Mouse (Mus musculus): ENCODE measurements around the gene Zfp420. TPM values are rescaled to one million over a fixed set of nuclear protein-coding genes. Genes with fewer than 3 reads are reported as not detected.
A peak's percentile ranks its signal among the peaks of the same experiment; 100 is the strongest.
"Not testable (repeated sequence)": the region's sequence is repeated elsewhere in the genome, so short reads cannot be mapped to it uniquely, and the experiment has no call there.

The Zfp420 gene
- polyA plus RNA-seq, 1 experiment from 2014 or later: 5.5 TPM

DNA sequence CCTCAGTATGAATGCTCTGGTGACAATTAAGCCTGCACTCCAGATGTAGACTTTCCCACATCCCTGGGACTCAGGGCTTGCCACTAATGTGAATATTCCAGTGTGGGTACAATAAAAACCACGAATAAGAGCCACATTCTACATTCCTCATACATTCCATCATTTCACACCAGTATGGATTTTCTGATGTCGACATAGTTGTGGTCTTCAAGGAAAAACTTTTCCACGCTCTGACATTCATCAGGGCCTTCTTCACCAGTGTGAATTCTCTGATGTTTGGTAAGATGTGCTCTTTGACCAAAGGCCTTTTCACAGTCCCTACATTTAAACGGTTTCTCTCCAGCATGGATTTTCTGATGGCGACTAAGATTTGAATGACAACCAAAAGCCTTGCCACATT lies 15.2 kb upstream of the Zfp420 start:
- no peak overlapping the region for H3K4me2 ChIP-seq (ENCODE audit: low read length)
- H3K27me3 ChIP-seq (ENCODE audit: insufficient read depth, low read length): no peaks in the 10 kb centered on the region
- H3K9ac ChIP-seq (ENCODE audit: low read depth, low read length): no peak overlapping the region
- H3K27ac ChIP-seq: no peak overlapping the region
- WGBS: 96% methylated on average over 5 of the region's 5 CpGs
- no peak for TF ChIP-seq CTCF (IDR thresholded peaks at IDR 0.05; ENCODE audit: low read depth)
- H3K36me3 ChIP-seq (ENCODE audit: insufficient read depth, low read length): peaks cover 16% of the 10 kb centered on the region
- no peak for ATAC-seq (replicated peaks; ENCODE audit: low FRiP score, low read depth)
- H3K4me3 ChIP-seq (replicated peaks; ENCODE audit: low read depth, low read length): no peak overlapping the region
- no peaks in the 10 kb centered on the region for H3K9me3 ChIP-seq (replicated peaks; ENCODE audit: low read length)
- DNase-seq (ENCODE audit: low spot score): no peak
- H3K4me1 ChIP-seq (replicated peaks; ENCODE audit: insufficient read depth, low read length): no peaks in the 10 kb centered on the region

DNA sequence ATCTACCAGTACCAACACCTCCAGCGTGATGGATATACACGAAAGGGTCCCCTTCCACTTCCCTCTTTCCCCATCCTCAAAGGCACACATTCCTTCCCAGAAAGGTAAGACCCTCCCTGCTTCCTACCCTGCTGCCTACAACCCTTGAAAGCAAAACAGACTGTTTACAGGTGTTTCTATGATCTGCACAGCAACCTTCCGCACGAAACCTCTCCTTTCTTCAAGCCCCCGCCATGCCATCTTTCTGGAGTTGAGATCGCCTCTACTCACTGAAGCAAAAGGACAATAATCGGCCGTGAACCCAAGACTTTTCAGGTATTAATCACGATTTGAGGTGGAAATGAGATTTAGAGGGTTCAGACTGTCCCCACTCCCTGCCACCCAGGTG lies 7.0 kb upstream of the Zfp420 start:
- no peaks in the 10 kb centered on the region for H3K27me3 ChIP-seq (ENCODE audit: insufficient read depth, low read length)
- peak overlapping the region; percentile 66 for H3K4me3 ChIP-seq (replicated peaks; ENCODE audit: low read depth, low read length)
- no peak for ATAC-seq (replicated peaks; ENCODE audit: low FRiP score, low read depth)
- peak overlapping the region; percentile 49; the same call in 1 of the 2 replicates for H3K9ac ChIP-seq (ENCODE audit: low read depth, low read length)
- H3K27ac ChIP-seq: no peak overlapping the region
- H3K4me1 ChIP-seq (replicated peaks; ENCODE audit: insufficient read depth, low read length): no peaks in the 10 kb centered on the region
- H3K36me3 ChIP-seq (ENCODE audit: insufficient read depth, low read length): no peaks in the 10 kb centered on the region
- peak overlapping the region; percentile 91 for H3K4me2 ChIP-seq (ENCODE audit: low read length)
- DNase-seq (ENCODE audit: low spot score): no peak
- 55% methylated on average over 9 of the region's 9 CpGs for WGBS
- H3K9me3 ChIP-seq (replicated peaks; ENCODE audit: low read length): no peaks in the 10 kb centered on the region
- no peak for TF ChIP-seq CTCF (IDR thresholded peaks at IDR 0.05; ENCODE audit: low read depth)

DNA sequence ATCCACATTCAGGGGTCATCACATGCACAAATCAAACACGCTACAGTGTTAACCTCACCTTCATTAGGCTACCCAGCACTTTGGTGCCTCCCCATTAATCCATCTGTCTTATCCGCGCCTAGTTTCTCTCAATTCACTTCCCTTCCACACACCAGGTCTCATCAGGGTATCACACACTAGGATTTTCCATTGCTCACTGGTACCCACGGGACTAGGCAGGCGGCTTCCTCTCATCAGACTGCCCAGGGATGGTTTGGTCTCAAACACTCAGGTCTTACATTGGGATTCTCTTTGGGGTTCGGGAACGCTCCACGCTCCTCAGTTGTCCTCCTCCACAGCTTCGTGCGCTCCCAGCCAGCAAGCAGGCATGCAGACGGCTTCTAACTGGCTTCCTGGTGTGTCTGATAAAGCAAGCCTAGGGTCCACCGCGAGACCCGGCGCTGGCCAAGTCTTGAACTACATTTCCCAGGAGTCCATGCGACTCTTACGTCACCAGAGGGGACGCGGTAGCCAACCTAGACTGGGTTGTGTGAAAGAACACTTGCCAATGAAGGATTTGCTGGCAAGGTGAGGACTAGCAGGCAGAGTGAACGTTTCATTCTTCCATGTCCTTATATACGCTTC lies 6.4 kb upstream of the Zfp420 start, which contains the start of gene Zfp940:
Gene Zfp940, minus strand, starts transcription at position 451 of the 624 bp plus-strand sequence.
- under 1% methylated on average over 21 of the region's 21 CpGs for WGBS

DNA sequence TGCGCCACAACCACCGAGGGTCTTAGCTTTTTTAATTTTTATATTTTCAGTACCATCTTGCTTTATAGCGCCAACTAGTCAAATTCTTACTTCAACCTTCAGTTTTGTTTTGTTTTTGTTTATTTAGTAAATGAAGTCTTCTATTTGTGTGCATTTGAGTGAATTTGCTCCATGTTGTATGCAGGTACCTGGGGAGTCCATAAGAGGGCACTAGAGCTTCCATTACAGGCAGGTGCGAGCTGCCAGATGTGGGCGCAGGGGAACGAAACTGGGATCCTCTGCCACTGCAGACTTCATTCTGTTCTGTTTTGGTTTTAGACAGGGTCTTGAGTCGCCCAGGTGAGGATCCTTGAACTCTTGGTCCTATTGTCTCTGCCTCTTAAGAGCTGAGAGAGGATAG lies 1.9 kb downstream of the Zfp420 start:
- 92% methylated on average over 7 of the region's 7 CpGs for WGBS

More for the DNA sequence above, 6.4 kb upstream of the Zfp420 start, which contains the start of gene Zfp940:
- no peak for TF ChIP-seq CTCF (IDR thresholded peaks at IDR 0.05; ENCODE audit: low read depth)
- ATAC-seq (replicated peaks; ENCODE audit: low FRiP score, low read depth) (peak; percentile 90), DNase-seq (ENCODE audit: low spot score) (peak; percentile 88)
- Histone ChIP-seq H3K4me1 (replicated peaks; ENCODE audit: insufficient read depth, low read length) (no peaks in the 10 kb centered on the region), H3K9me3 (replicated peaks; ENCODE audit: low read length) (no peaks in the 10 kb centered on the region), H3K4me2 (ENCODE audit: low read length) (peak within 1 kb of the TSS; percentile 91), H3K36me3 (ENCODE audit: insufficient read depth, low read length) (no peaks in the 10 kb centered on the region), H3K27me3 (ENCODE audit: insufficient read depth, low read length) (no peaks in the 10 kb centered on the region), H3K9ac (ENCODE audit: low read depth, low read length) (peak within 1 kb of the TSS; percentile 49), H3K27ac (no peak within 1 kb of the TSS), H3K4me3 (replicated peaks; ENCODE audit: low read depth, low read length) (peak within 1 kb of the TSS; percentile 66)

DNA sequence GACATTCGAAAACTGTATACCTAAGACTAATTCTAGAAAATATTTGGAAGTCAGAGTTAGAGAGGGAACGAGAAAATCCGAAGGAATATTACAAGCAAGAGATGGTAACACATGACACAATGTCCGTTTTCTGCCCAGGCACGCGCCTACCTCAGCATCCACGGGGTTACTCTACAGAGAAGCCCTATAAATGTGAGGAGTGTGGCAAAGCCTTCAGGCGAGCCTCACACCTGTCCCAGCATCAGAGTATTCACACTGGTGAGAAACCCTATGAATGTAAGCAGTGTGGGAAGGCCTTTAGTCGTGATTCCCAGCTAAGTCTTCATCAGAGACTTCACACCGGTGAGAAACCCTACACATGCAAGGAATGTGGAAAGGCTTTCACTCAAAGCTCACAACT lies 14.5 kb downstream of the Zfp420 start:
- Histone ChIP-seq H3K4me3 (replicated peaks; ENCODE audit: low read depth, low read length) (no peak overlapping the region), H3K27me3 (ENCODE audit: insufficient read depth, low read length) (no peaks in the 10 kb centered on the region), H3K9me3 (replicated peaks; ENCODE audit: low read length) (peaks cover 20% of the 10 kb centered on the region), H3K36me3 (ENCODE audit: insufficient read depth, low read length) (peaks cover 19% of the 10 kb centered on the region), H3K4me1 (replicated peaks; ENCODE audit: insufficient read depth, low read length) (no peaks in the 10 kb centered on the region), H3K9ac (ENCODE audit: low read depth, low read length) (no peak overlapping the region), H3K4me2 (ENCODE audit: low read length) (no peak overlapping the region), H3K27ac (no peak overlapping the region)
- WGBS: 94% methylated on average over 10 of the region's 10 CpGs
- DNase-seq (ENCODE audit: low spot score) (no peak), ATAC-seq (replicated peaks; ENCODE audit: low FRiP score, low read depth) (no peak)
- TF ChIP-seq CTCF (IDR thresholded peaks at IDR 0.05; ENCODE audit: low read depth): no peak

More for the DNA sequence above, 1.9 kb downstream of the Zfp420 start:
- Histone ChIP-seq H3K27me3 (ENCODE audit: insufficient read depth, low read length) (no peaks in the 10 kb centered on the region), H3K9ac (ENCODE audit: low read depth, low read length) (no peak overlapping the region), H3K36me3 (ENCODE audit: insufficient read depth, low read length) (peaks cover 4% of the 10 kb centered on the region; the same call in 1 of the 2 replicates), H3K9me3 (replicated peaks; ENCODE audit: low read length) (no peaks in the 10 kb centered on the region), H3K27ac (no peak overlapping the region), H3K4me1 (replicated peaks; ENCODE audit: insufficient read depth, low read length) (peaks cover 5% of the 10 kb centered on the region; the same call in 1 of the 2 replicates), H3K4me3 (replicated peaks; ENCODE audit: low read depth, low read length) (no peak overlapping the region), H3K4me2 (ENCODE audit: low read length) (no peak overlapping the region)
- DNase-seq (ENCODE audit: low spot score) (no peak), ATAC-seq (replicated peaks; ENCODE audit: low FRiP score, low read depth) (no peak)
- peak; percentile 20; the same call in 1 of the 2 replicates for TF ChIP-seq CTCF (IDR thresholded peaks at IDR 0.05; ENCODE audit: low read depth)

DNA sequence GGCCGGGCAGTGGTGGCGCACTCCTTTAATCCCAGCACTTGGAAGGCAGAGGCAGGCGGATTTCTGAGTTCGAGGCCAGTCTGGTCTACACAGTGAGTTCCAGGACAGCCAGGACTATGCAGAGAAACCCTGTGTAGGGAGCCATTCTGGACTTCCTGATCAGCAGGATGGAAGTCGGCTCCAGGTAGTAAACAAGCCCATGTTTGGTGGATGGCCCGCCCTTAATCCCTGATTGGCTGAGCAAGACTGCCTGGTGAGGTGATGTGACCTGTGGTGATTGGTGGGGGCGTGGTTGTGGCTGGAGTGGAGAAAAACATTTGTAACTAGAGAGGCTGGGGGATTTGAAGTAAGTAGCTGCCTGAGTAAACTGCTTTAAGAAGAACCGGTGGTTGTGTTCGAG lies 17.8 kb downstream of the Zfp420 start:
- WGBS: 89% methylated on average over 9 of the region's 9 CpGs
- not testable (repeated sequence) for ATAC-seq (replicated peaks; ENCODE audit: low FRiP score, low read depth); H3K9ac ChIP-seq (ENCODE audit: low read depth, low read length); H3K4me1 ChIP-seq (replicated peaks; ENCODE audit: insufficient read depth, low read length); H3K4me2 ChIP-seq (ENCODE audit: low read length); DNase-seq (ENCODE audit: low spot score); H3K27me3 ChIP-seq (ENCODE audit: insufficient read depth, low read length); H3K27ac ChIP-seq; H3K4me3 ChIP-seq (replicated peaks; ENCODE audit: low read depth, low read length)
- peaks cover 15% of the 10 kb centered on the region for H3K9me3 ChIP-seq (replicated peaks; ENCODE audit: low read length)
- H3K36me3 ChIP-seq (ENCODE audit: insufficient read depth, low read length): peaks cover 19% of the 10 kb centered on the region
